Mouse (Mus musculus) embryonic fibroblast, embryonic 13.5 days (primary cell): Measurements from ENCODE around the gene Rnf43.

Experiments
- CTCF ChIP-seq: IDR thresholded peaks from 2 replicates; pipeline ENCODE4 v1.5.1; 2011; ENCODE audit warnings: mild to moderate bottlenecking, control low read depth, low read length, moderate library complexity, borderline replicate concordance; ENCODE audit not compliant: insufficient read depth
- POLR2A ChIP-seq: IDR thresholded peaks from 2 replicates; pipeline ENCODE4 v1.6.1; 2011; ENCODE audit warnings: low read depth, mild to moderate bottlenecking, control low read depth, low read length, moderate library complexity

- TF ChIP-seq CTCF = no peak
- no peak for TF ChIP-seq POLR2A
Measured at GRCm38 (mm10) chr11:87735691-87736090, 73.2 kb downstream of the Rnf43 start.
